Mouse (Mus musculus) heart, embryonic 16.5 days (tissue): Measurements from ENCODE around the gene A430005L14Rik. TPM values are rescaled to one million over a fixed set of nuclear protein-coding genes. Genes with fewer than 3 reads are reported as not detected.

Experiments used
- ATAC-seq: fragments of 200-750 bp; cut with Nextera tagmentation; replicated peaks from 2 replicates; pipeline ENCODE4 v1.8.0; 2017; ENCODE audit warnings: moderate number of reproducible peaks; ENCODE audit not compliant: insufficient read depth, low FRiP score; ENCODE audit errors: extremely low read depth
- H3K27ac ChIP-seq: fragments of 300-500 bp; sonication (generic); 2 replicates; pipeline ENCODE4 v1.5.1; 2014; ENCODE audit warnings: mild to moderate bottlenecking, low read length, control low read depth, moderate library complexity
- H3K27me3 ChIP-seq: fragments of 300-500 bp; sonication (generic); 2 replicates; pipeline ENCODE4 v1.6.1; 2014; ENCODE audit warnings: low read length, mixed read lengths; ENCODE audit not compliant: control insufficient read depth, insufficient read depth
- H3K36me3 ChIP-seq: fragments of 300-500 bp; sonication (generic); 2 replicates; pipeline ENCODE4 v1.6.1; 2014; ENCODE audit not compliant: control insufficient read depth, insufficient read depth
- H3K4me1 ChIP-seq: fragments of 300-500 bp; sonication (generic); 2 replicates; pipeline ENCODE4 v1.6.1; 2014; ENCODE audit warnings: low read length, mixed read lengths; ENCODE audit not compliant: control insufficient read depth, insufficient read depth
- H3K4me2 ChIP-seq: fragments of 300-500 bp; sonication (generic); 2 replicates; pipeline ENCODE4 v1.6.1; 2014; ENCODE audit warnings: low read depth, mild to moderate bottlenecking, control low read depth, low read length
- H3K4me3 ChIP-seq: fragments of 300-500 bp; sonication (generic); 2 replicates; pipeline ENCODE4 v1.5.1; 2014; ENCODE audit warnings: mild to moderate bottlenecking, control low read depth, low read length
- H3K9ac ChIP-seq: fragments of 300-500 bp; sonication (generic); 2 replicates; pipeline ENCODE4 v1.6.1; 2014; ENCODE audit warnings: low read length, control low read depth
- H3K9me3 ChIP-seq: fragments of 300-500 bp; sonication (generic); replicated peaks from 2 replicates; pipeline ENCODE4 v1.6.1; 2016; ENCODE audit warnings: low read length; ENCODE audit not compliant: control insufficient read depth
- WGBS: fragments of 180-500 bp; shearing (Covaris S2); extraction: QIAGEN DNeasy Blood & Tissue Kit; methylation state at CpG from one replicate; pipeline ENCODE4 v1.1.7; 2014; 5-methylcytosine and 5-hydroxymethylcytosine counted together
- polyA plus RNA-seq: library from polyadenylated mRNA; unstranded; fragments of >200 nt; fragmentation: Nextera tagmentation; extraction: Ambion mirVana; gene quantifications from 2 replicates; pipeline ENCODE4 v1.2.1, GENCODE M21; 2015

The A430005L14Rik gene
- polyA plus RNA-seq, 1 experiment from 2014 or later = 48.4 TPM

DNA sequence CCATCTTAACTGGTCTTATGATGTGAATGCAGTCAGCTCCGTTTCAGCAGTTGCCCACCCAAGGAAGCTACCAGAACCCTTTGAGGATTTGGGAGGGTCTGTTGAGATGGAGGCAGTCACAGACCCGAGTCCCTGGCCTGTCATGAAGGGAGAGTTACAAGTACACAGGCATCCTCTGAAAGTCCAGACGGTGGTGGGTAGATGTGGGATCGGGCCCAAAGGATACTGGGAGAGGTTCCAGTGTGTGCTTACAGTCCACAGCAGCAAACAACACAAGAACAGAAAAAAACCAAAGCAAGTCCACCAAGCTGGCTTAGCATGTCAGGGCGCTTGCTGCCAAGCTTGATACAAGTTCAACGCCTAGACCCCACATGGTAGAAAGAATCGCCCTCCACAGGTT, 5.6 kb downstream of the A430005L14Rik start:
- 78% methylated on average over 7 of the region's 7 CpGs for WGBS
- no peak overlapping the region for H3K9ac ChIP-seq
- ATAC-seq = no peak
- H3K4me1 ChIP-seq = peaks cover 12% of the 10 kb centered on the region
- H3K9me3 ChIP-seq = no peaks in the 10 kb centered on the region
- peaks cover 18% of the 10 kb centered on the region for H3K36me3 ChIP-seq
- H3K27me3 ChIP-seq = no peaks in the 10 kb centered on the region
- no peak overlapping the region for H3K4me2 ChIP-seq
- no peak overlapping the region for H3K4me3 ChIP-seq
- no peak overlapping the region for H3K27ac ChIP-seq

DNA sequence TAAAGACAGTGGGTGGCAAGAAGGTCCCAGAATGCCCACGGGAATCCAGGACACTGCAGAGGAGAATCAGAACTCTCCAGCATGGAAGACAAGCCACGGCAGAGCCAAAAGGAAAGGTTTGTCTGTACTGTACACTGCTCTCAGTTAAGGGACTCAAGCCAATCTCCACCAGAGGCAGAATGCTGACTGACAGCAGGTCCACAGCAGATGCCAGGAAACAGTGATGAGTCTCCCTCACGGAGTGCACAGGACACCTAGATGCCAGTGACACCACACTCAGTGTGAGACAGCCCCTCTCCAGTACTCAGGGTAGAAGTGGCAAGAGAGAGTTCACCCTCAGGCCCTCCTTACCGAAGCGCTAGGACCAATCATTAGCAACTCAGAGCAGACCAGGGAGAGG, 9.6 kb downstream of the A430005L14Rik start:
- WGBS = 87% methylated on average over 5 of the region's 5 CpGs
- Histone ChIP-seq H3K27me3 (no peaks in the 10 kb centered on the region), H3K27ac (no peak overlapping the region), H3K9me3 (no peaks in the 10 kb centered on the region), H3K4me3 (no peak overlapping the region), H3K4me2 (no peak overlapping the region), H3K4me1 (no peaks in the 10 kb centered on the region), H3K36me3 (peaks cover 18% of the 10 kb centered on the region), H3K9ac (no peak overlapping the region)
- ATAC-seq = no peak

DNA sequence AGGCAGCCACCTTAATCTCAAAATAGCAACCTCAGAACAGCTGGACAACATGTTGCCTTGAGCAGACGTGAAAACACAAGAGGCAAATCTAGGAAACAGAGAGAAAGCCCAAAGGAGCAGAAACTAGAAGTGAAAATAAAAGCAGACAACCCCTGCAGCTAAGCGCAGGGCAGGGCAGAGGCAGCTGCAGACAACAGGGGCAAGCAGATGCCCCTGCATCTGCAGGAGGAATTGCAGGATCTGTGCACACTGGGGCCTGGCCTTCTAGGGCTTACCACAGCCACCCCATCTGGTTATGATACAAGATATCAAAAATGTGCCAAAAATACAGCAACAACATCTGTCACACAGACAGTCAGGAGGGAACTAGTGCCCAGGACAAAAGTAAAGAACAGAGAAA, 10.5 kb downstream of the A430005L14Rik start:
- 78% methylated on average over 2 of the region's 2 CpGs for WGBS
- Histone ChIP-seq H3K36me3 (peaks cover 11% of the 10 kb centered on the region), H3K27ac (no peak overlapping the region), H3K27me3 (no peaks in the 10 kb centered on the region), H3K4me3 (no peak overlapping the region), H3K4me2 (no peak overlapping the region), H3K4me1 (no peaks in the 10 kb centered on the region), H3K9ac (no peak overlapping the region), H3K9me3 (no peaks in the 10 kb centered on the region)
- ATAC-seq = no peak

DNA sequence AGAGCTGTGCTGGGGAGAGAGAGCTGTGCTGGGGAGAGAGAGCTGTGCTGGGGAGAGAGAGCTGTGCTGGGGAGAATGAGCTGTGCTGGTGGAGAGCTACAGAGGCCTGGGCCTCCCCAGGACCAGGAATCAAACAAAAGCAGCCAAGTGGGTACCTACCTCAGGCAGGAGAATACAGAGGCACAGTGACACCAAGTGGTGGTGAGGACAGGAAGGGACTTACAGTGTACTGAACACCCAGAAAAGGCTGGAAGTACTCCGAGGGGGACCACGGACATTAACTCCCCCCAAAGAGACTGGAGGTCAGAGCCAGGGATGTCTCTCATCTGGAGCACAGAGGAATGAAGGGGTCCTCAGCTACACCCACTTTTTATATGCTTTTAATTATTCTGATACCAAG, 11.0 kb downstream of the A430005L14Rik start:
- Histone ChIP-seq H3K4me1 (no peaks in the 10 kb centered on the region), H3K27ac (no peak overlapping the region), H3K9ac (no peak overlapping the region), H3K27me3 (no peaks in the 10 kb centered on the region), H3K36me3 (peaks cover 10% of the 10 kb centered on the region), H3K4me3 (no peak overlapping the region), H3K9me3 (no peaks in the 10 kb centered on the region), H3K4me2 (no peak overlapping the region)
- no peak for ATAC-seq
- 86% methylated on average over 2 of the region's 2 CpGs for WGBS

DNA sequence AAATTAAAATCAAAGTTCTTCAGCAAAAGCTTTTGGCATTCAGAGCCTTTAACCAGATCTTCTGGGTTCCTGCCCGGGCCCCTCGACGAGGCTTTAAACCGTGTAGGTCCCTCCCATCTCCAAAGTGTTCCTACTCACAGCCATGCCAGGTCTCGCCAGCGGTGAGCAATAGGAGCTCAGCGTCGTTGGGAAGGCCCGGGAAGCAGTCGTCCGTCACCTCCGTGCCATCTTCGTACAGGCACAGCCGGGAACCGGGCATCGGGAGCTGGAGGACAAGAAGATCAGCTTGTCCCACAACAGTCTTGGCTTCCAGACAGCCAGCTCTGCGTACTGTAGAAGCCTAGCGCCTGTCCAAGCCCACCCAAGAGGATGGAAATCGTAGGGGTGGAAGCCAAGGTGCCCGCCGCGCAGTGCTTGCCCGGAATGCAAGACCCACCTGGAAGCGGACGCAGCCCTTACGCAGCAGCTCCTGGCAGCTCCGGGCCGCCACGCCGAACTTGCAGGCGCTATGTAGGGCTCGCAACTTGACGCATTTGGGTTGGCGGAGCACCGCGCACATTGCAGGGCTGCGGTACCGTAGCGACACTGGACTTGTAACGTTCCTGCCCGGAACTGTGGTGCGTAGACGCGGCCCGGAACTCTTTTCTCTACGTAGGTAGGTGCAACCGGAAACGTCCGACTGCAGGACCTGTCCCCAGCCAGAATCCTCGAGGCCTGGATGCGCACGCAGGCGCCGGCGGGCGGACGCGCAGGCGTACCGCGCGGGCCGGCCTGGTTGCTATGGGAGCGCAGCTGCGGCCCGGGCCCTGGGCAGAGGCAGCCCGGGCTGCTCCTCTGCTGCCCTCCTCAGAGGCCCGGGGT, 17.6 kb downstream of the A430005L14Rik start, which contains the start of the genes Dffb and Cep104:
TSS of gene Dffb (minus strand) at position 696 of the 861 bp plus-strand sequence.
TSS of gene Cep104 (plus strand) at position 764 of the 861 bp plus-strand sequence.
- peak; percentile 99 for ATAC-seq
- no peak within 1 kb of the TSS for H3K27ac ChIP-seq
- H3K9ac ChIP-seq = peak within 1 kb of the TSS; percentile 88
- H3K4me3 ChIP-seq = peak within 1 kb of the TSS; percentile 85
- H3K4me1 ChIP-seq = peaks cover 7% of the 10 kb centered on the region
- WGBS = 2% methylated on average over 68 of the region's 68 CpGs
- peak within 1 kb of the TSS; percentile 86 for H3K4me2 ChIP-seq
- H3K9me3 ChIP-seq = no peaks in the 10 kb centered on the region
- peaks cover 2% of the 10 kb centered on the region; the same call in 1 of the 2 replicates for H3K36me3 ChIP-seq
- H3K27me3 ChIP-seq = no peaks in the 10 kb centered on the region

DNA sequence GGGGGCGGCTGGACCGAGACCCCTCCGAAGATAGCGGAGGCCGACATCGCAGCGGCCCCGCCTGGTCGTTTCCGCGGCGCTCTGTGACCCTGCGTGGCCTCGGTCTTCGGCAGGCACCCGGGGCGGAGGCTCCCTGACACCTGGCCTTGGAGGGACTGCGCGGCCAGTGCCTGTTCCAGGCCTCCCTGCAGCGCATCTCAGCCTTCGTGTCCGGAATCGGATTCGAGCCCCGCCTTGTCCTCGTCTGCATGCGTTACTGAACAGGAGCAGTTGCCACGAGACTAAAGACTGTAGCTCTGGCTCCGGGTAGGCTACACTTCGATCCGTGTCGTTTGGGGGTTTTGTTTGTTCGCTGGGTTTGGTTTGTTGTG, 18.2 kb downstream of the A430005L14Rik start:
- Histone ChIP-seq H3K4me2 (peak overlapping the region; percentile 86), H3K4me3 (peak overlapping the region; percentile 85), H3K9me3 (no peaks in the 10 kb centered on the region), H3K27me3 (no peaks in the 10 kb centered on the region), H3K9ac (peak overlapping the region; percentile 88), H3K27ac (no peak overlapping the region), H3K4me1 (peaks cover 7% of the 10 kb centered on the region), H3K36me3 (peaks cover 7% of the 10 kb centered on the region; the same call in 1 of the 2 replicates)
- WGBS = under 1% methylated on average over 33 of the region's 33 CpGs
- peak; percentile 54 for ATAC-seq

DNA sequence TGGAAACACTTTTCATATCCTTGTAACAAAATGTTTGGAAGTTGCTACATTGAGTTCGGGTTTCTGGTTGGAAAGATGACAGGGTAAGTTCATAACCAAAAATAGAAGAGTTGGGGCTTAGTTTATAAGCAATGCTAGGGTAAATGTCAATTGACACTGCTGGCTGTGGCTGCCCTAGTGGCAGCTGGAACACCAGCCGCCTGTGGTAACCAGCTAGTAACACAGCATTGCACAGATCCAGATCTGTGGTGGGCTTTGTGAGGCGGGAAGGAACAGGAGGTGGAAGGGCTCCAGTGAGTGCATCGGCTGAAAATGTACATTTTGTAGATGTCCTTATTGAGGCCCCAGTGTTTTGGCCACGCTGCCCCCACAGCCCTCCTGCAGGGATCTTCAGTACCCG, 18.7 kb downstream of the A430005L14Rik start:
- Histone ChIP-seq H3K36me3 (peaks cover 9% of the 10 kb centered on the region; the same call in 1 of the 2 replicates), H3K4me3 (peak overlapping the region; percentile 85), H3K27ac (no peak overlapping the region), H3K9ac (peak overlapping the region; percentile 88), H3K4me2 (peak overlapping the region; percentile 86), H3K9me3 (no peaks in the 10 kb centered on the region), H3K4me1 (peaks cover 7% of the 10 kb centered on the region), H3K27me3 (no peaks in the 10 kb centered on the region)
- ATAC-seq = no peak
- WGBS = 34% methylated on average over 6 of the region's 6 CpGs

DNA sequence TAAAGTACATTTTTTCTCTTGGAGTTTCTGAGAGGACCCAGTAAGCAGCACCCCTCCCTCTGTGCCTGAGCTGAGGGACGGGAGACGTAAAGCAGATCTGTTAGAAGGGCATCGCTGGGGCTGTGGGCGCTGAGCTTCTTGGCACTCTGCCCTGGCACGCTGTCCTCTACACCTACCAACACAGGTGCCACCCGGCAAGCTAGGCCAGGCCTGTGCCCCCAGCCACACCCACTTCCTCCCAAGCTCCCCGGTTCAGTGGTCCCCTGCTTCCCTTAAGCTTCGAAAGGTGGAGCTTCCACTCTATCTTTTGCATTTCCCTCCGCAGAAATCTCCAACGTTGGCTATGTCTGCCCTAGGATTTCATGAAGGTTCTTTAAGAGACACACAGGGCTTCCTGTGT, 22.2 kb downstream of the A430005L14Rik start:
- H3K9ac ChIP-seq = no peak overlapping the region
- 84% methylated on average over 10 of the region's 10 CpGs for WGBS
- H3K4me3 ChIP-seq = no peak overlapping the region
- peaks cover 31% of the 10 kb centered on the region for H3K36me3 ChIP-seq
- no peak for ATAC-seq
- H3K27ac ChIP-seq = no peak overlapping the region
- no peaks in the 10 kb centered on the region for H3K9me3 ChIP-seq
- H3K4me1 ChIP-seq = peaks cover 7% of the 10 kb centered on the region
- H3K4me2 ChIP-seq = no peak overlapping the region
- H3K27me3 ChIP-seq = no peaks in the 10 kb centered on the region

DNA sequence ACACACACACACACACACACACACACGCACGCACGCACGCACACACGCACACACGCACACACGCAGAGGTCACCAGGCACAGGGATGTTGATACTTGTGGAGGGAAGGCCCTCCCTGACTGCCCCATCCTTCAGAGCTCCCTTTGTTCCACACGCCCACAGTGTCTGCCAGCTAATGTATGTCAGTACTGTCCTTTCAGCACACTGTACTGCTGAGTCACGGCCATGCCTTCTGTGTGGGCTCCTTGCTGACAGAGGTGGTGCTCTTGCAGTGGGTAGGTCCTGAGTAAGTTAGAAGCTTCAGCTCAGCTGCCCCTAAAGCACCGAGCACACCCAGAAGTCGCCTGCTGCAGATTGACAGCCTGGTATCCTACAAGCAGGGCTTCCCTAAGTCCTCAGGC, 23.4 kb downstream of the A430005L14Rik start:
- Histone ChIP-seq H3K4me2 (no peak overlapping the region), H3K9ac (no peak overlapping the region), H3K4me3 (no peak overlapping the region), H3K27me3 (no peaks in the 10 kb centered on the region), H3K36me3 (peaks cover 42% of the 10 kb centered on the region), H3K9me3 (no peaks in the 10 kb centered on the region), H3K27ac (no peak overlapping the region), H3K4me1 (peaks cover 7% of the 10 kb centered on the region)
- 88% methylated on average over 11 of the region's 11 CpGs for WGBS
- ATAC-seq = no peak
